Mouse (Mus musculus): ENCODE measurements around the gene Calm2. TPM values are rescaled to one million over a fixed set of nuclear protein-coding genes. Genes with fewer than 3 reads are reported as not detected.

Calm2 gene
- polyA plus RNA-seq, 1 experiment from 2014 or later = 1,326 TPM

DNA sequence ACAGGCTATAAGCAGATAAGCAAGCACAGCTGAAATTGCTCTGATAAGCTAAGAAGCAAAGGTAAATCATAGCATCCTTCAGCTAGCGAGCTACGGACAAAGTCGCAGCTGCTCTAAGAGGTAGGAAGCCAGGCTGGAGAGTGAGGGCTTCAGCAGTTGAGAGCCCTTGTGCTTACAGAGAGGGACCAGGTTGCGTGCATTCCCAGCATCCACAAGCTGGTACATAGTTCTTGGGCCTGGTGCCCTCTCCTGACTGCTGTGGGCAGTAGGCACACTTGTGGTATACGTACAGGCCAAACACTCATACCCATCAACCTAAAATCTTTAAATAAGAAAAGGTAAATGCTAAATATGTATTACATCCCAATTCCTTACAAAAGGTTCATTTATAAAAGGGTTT, 14.0 kb downstream of the Calm2 start:
- ATAC-seq (ENCODE audit: low FRiP score) (no peak), DNase-seq (ENCODE audit: low spot score, missing footprints) (peak; percentile 82)
- H3K4me1 ChIP-seq (ENCODE audit: control insufficient read depth, insufficient read depth, low read length) = no peaks in the 10 kb centered on the region
- no peak overlapping the region for H3K4me2 ChIP-seq
- H3K36me3 ChIP-seq (ENCODE audit: control insufficient read depth, insufficient read depth, low read length) = peaks cover 26% of the 10 kb centered on the region
- no peak overlapping the region for H3K4me3 ChIP-seq (ENCODE audit: low read depth, low read length)
- H3K9ac ChIP-seq (ENCODE audit: low read length) = no peak overlapping the region
- H3K27me3 ChIP-seq (ENCODE audit: control insufficient read depth, insufficient read depth, low read length) = no peaks in the 10 kb centered on the region
- WGBS = 99% methylated on average over 5 of the region's 5 CpGs
- H3K9me3 ChIP-seq (ENCODE audit: control insufficient read depth, low read length) = no peaks in the 10 kb centered on the region
- H3K27ac ChIP-seq (ENCODE audit: low read depth, low read length) = no peak overlapping the region

DNA sequence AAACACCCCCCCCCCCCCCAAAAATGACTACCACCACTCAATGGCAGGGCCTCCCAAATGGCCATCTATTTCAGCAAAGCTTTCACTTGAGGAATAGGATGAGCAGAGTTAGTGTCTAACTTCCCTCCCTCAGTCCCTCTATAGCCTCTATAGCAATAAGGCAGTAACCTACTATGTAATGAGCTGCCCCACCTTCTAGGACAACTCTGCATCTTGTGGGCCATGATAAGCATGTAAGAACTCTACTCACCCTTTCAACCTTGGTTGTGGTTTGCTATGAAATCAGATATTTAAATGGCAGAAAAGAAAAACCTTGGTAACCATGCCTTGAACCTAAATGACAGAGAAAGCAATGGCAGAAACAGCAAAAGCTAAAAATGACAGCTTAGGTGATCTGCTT, 14.4 kb downstream of the Calm2 start:
- no peak for ATAC-seq (ENCODE audit: low FRiP score)
- H3K27me3 ChIP-seq (ENCODE audit: control insufficient read depth, insufficient read depth, low read length) = no peaks in the 10 kb centered on the region

GRCm38 (mm10) chr17:87429431-87429830, 17.3 kb downstream of the Calm2 start:
- WGBS = 84% methylated on average over 3 of the region's 3 CpGs
- no peak overlapping the region for H3K9ac ChIP-seq (ENCODE audit: low read length)
- H3K4me1 ChIP-seq (ENCODE audit: control insufficient read depth, insufficient read depth, low read length) = peaks cover 3% of the 10 kb centered on the region; the same call in 1 of the 2 replicates
- H3K27ac ChIP-seq (ENCODE audit: low read depth, low read length) = no peak overlapping the region
- H3K9me3 ChIP-seq (ENCODE audit: control insufficient read depth, low read length) = no peaks in the 10 kb centered on the region
- H3K4me2 ChIP-seq = no peak overlapping the region
- H3K4me3 ChIP-seq (ENCODE audit: low read depth, low read length) = no peak overlapping the region
- no peaks in the 10 kb centered on the region for H3K27me3 ChIP-seq (ENCODE audit: control insufficient read depth, insufficient read depth, low read length)
- H3K36me3 ChIP-seq (ENCODE audit: control insufficient read depth, insufficient read depth, low read length) = peaks cover 20% of the 10 kb centered on the region
- DNase-seq (ENCODE audit: low spot score, missing footprints) = peak; percentile 79
- no peak for ATAC-seq (ENCODE audit: low FRiP score)

More for the DNA sequence above, 14.4 kb downstream of the Calm2 start:
- DNase-seq (ENCODE audit: low spot score, missing footprints) = no peak
- peaks cover 26% of the 10 kb centered on the region for H3K36me3 ChIP-seq (ENCODE audit: control insufficient read depth, insufficient read depth, low read length)
- no peak overlapping the region for H3K27ac ChIP-seq (ENCODE audit: low read depth, low read length)
- H3K4me2 ChIP-seq = no peak overlapping the region
- H3K9me3 ChIP-seq (ENCODE audit: control insufficient read depth, low read length) = no peaks in the 10 kb centered on the region
- peaks cover 3% of the 10 kb centered on the region; the same call in 1 of the 2 replicates for H3K4me1 ChIP-seq (ENCODE audit: control insufficient read depth, insufficient read depth, low read length)
- H3K4me3 ChIP-seq (ENCODE audit: low read depth, low read length) = no peak overlapping the region
- H3K9ac ChIP-seq (ENCODE audit: low read length) = no peak overlapping the region

- Histone ChIP-seq H3K4me1 (ENCODE audit: control insufficient read depth, insufficient read depth, low read length) (peaks cover 3% of the 10 kb centered on the region; the same call in 1 of the 2 replicates), H3K27me3 (ENCODE audit: control insufficient read depth, insufficient read depth, low read length) (no peaks in the 10 kb centered on the region), H3K27ac (ENCODE audit: low read depth, low read length) (no peak within 1 kb of the TSS), H3K9ac (ENCODE audit: low read length) (no peak within 1 kb of the TSS), H3K36me3 (ENCODE audit: control insufficient read depth, insufficient read depth, low read length) (peaks cover 10% of the 10 kb centered on the region), H3K4me2 (no peak within 1 kb of the TSS; the same call in 1 of the 2 replicates), H3K9me3 (ENCODE audit: control insufficient read depth, low read length) (no peaks in the 10 kb centered on the region), H3K4me3 (ENCODE audit: low read depth, low read length) (no peak within 1 kb of the TSS)
- ATAC-seq (ENCODE audit: low FRiP score) (peak; percentile 52; the same call in 1 of the 2 replicates), DNase-seq (ENCODE audit: low spot score, missing footprints) (no peak)
- WGBS = 45% methylated on average over 24 of the region's 24 CpGs
Observed at GRCm38 (mm10) chr17:87427511-87427910, 19.2 kb downstream of the Calm2 start, which contains the start of gene Stpg4. TSS of gene Stpg4 (minus strand) at chr17:87427741.

DNA sequence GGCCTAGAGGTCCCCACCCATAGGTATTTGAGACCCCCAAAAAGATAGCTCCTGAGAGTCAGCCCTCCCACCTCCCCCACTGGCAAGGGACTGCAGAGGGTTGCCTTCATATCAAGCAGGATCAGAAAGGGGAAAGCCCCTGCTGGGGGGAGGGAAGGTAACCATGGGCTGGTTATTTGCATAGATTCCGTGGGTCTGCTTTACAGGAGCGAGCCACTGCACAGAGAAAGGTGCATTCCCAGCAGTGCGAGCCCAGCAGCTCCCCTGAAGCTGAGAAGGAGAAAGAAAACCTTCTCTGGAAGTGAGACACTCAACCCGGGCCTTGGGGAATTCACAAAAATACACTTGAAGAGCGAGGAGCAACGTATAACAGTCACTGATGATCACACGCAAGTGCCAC, 28.7 kb downstream of the Calm2 start:
- no peak overlapping the region for H3K27ac ChIP-seq (ENCODE audit: low read depth, low read length)
- no peak overlapping the region for H3K4me3 ChIP-seq (ENCODE audit: low read depth, low read length)
- H3K9me3 ChIP-seq (ENCODE audit: control insufficient read depth, low read length) = no peaks in the 10 kb centered on the region
- DNase-seq (ENCODE audit: low spot score, missing footprints) = peak; percentile 8
- no peak overlapping the region for H3K4me2 ChIP-seq
- ATAC-seq (ENCODE audit: low FRiP score) = no peak
- no peaks in the 10 kb centered on the region for H3K27me3 ChIP-seq (ENCODE audit: control insufficient read depth, insufficient read depth, low read length)
- H3K4me1 ChIP-seq (ENCODE audit: control insufficient read depth, insufficient read depth, low read length) = no peaks in the 10 kb centered on the region
- H3K36me3 ChIP-seq (ENCODE audit: control insufficient read depth, insufficient read depth, low read length) = no peaks in the 10 kb centered on the region
- WGBS = 83% methylated on average over 7 of the region's 7 CpGs
- no peak overlapping the region for H3K9ac ChIP-seq (ENCODE audit: low read length)

DNA sequence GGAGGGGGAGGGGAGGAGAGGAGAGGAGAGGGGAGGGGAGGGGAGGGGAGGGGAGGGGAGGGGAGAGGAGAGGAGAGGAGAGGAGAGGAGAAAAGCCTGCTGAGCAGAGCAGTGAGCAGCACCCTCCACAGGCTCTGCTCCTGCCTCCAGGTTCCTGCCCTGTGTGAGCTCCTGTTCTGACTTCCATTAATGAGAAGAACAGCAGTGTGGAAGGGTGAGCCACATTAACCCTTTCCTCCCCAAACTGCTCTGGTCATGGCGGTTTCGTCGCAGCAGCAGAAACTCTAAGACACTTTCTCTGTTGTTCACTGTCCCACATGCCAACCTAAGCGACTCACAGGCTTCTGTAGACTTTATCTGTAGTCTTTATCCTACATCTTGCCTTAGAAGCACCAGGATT, 40.1 kb downstream of the Calm2 start:
- WGBS = 83% methylated on average over 4 of the region's 4 CpGs
- no peak for ATAC-seq (ENCODE audit: low FRiP score)
- no peak overlapping the region for H3K4me2 ChIP-seq
- H3K4me3 ChIP-seq (ENCODE audit: low read depth, low read length) = no peak overlapping the region
- no peak overlapping the region for H3K9ac ChIP-seq (ENCODE audit: low read length)
- H3K27ac ChIP-seq (ENCODE audit: low read depth, low read length) = no peak overlapping the region
- DNase-seq (ENCODE audit: low spot score, missing footprints) = no peak
- no peaks in the 10 kb centered on the region for H3K4me1 ChIP-seq (ENCODE audit: control insufficient read depth, insufficient read depth, low read length)
- no peaks in the 10 kb centered on the region for H3K36me3 ChIP-seq (ENCODE audit: control insufficient read depth, insufficient read depth, low read length)
- H3K27me3 ChIP-seq (ENCODE audit: control insufficient read depth, insufficient read depth, low read length) = no peaks in the 10 kb centered on the region
- H3K9me3 ChIP-seq (ENCODE audit: control insufficient read depth, low read length) = no peaks in the 10 kb centered on the region

- H3K36me3 ChIP-seq (ENCODE audit: control insufficient read depth, insufficient read depth, low read length) = no peaks in the 10 kb centered on the region
- DNase-seq (ENCODE audit: low spot score, missing footprints) (peak; percentile 75), ATAC-seq (ENCODE audit: low FRiP score) (no peak)
- H3K4me2 ChIP-seq = no peak overlapping the region
- no peak overlapping the region for H3K27ac ChIP-seq (ENCODE audit: low read depth, low read length)
- no peaks in the 10 kb centered on the region for H3K4me1 ChIP-seq (ENCODE audit: control insufficient read depth, insufficient read depth, low read length)
- H3K9me3 ChIP-seq (ENCODE audit: control insufficient read depth, low read length) = no peaks in the 10 kb centered on the region
- no peak overlapping the region for H3K4me3 ChIP-seq (ENCODE audit: low read depth, low read length)
- no peaks in the 10 kb centered on the region for H3K27me3 ChIP-seq (ENCODE audit: control insufficient read depth, insufficient read depth, low read length)
- 78% methylated on average over 11 of the region's 11 CpGs for whole genome bisulfite sequencing
- H3K9ac ChIP-seq (ENCODE audit: low read length) = no peak overlapping the region
Observed at GRCm38 (mm10) chr17:87405576-87405975, 41.2 kb downstream of the Calm2 start.

DNA sequence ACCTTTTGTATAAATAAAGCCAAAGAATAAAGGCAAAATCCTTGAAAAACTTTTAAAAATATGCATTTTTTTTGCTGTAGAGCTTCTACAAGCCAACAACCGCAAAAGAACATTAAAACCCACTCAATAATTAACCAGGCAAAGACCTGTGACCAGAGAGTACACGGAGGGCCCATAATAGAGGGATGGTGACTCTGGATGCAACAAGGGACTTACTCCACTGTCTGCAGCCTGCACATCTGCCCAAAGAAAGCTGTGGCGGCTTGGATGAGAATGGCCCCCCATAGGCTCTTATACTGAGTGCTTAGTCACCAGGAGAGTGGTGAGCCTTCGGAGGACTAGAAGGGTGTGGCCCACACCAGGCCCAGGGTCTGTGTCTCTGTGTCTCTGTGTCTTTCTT, 43.3 kb downstream of the Calm2 start:
- 74% methylated on average over 4 of the region's 4 CpGs for WGBS
- ATAC-seq (ENCODE audit: low FRiP score) = no peak
- H3K4me3 ChIP-seq (ENCODE audit: low read depth, low read length) = no peak overlapping the region

DNA sequence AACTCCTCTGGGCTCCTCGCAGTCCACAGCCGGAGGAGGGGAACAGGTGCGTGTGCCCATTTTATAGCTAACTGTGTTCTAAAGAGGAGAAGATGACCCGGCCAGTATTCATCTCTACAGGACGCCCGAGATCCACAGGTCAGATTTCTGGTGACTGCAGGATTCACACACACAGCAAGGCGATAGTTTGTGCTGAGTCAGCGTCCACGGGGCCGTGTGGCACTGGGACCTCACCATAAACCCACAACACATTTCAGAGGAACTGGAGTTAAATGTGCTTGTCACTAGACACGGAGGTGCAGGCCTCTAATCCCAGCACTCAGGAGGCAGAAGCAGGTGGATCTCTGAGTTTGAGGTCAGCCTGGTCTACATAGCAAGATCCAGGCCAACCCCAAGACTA, 44.3 kb downstream of the Calm2 start:
- Histone ChIP-seq H3K4me3 (ENCODE audit: low read depth, low read length) (no peak overlapping the region), H3K27me3 (ENCODE audit: control insufficient read depth, insufficient read depth, low read length) (no peaks in the 10 kb centered on the region)

More for the DNA sequence above, 43.3 kb downstream of the Calm2 start:
- Histone ChIP-seq H3K36me3 (ENCODE audit: control insufficient read depth, insufficient read depth, low read length) (no peaks in the 10 kb centered on the region), H3K4me2 (no peak overlapping the region), H3K27me3 (ENCODE audit: control insufficient read depth, insufficient read depth, low read length) (no peaks in the 10 kb centered on the region), H3K9me3 (ENCODE audit: control insufficient read depth, low read length) (no peaks in the 10 kb centered on the region), H3K27ac (ENCODE audit: low read depth, low read length) (no peak overlapping the region), H3K9ac (ENCODE audit: low read length) (no peak overlapping the region), H3K4me1 (ENCODE audit: control insufficient read depth, insufficient read depth, low read length) (0 out of 2 replicates have a peak, but pooled peaks cover 2% of the 10 kb centered on the region)
- DNase-seq (ENCODE audit: low spot score, missing footprints) = no peak

More for the DNA sequence above, 44.3 kb downstream of the Calm2 start:
- H3K9ac ChIP-seq (ENCODE audit: low read length) = no peak overlapping the region
- ATAC-seq (ENCODE audit: low FRiP score) (no peak), DNase-seq (ENCODE audit: low spot score, missing footprints) (no peak)
- WGBS = 92% methylated on average over 11 of the region's 11 CpGs
- no peaks in the 10 kb centered on the region for H3K9me3 ChIP-seq (ENCODE audit: control insufficient read depth, low read length)
- H3K27ac ChIP-seq (ENCODE audit: low read depth, low read length) = no peak overlapping the region
- H3K4me2 ChIP-seq = no peak overlapping the region
- H3K36me3 ChIP-seq (ENCODE audit: control insufficient read depth, insufficient read depth, low read length) = no peaks in the 10 kb centered on the region
- H3K4me1 ChIP-seq (ENCODE audit: control insufficient read depth, insufficient read depth, low read length) = 0 out of 2 replicates have a peak, but pooled peaks cover 2% of the 10 kb centered on the region
